Mouse (Mus musculus): ENCODE measurements around the gene C1qtnf3.
A peak's percentile ranks its signal among the peaks of the same experiment; 100 is the strongest.
"Not testable (repeated sequence)": the region's sequence is repeated elsewhere in the genome, so short reads cannot be mapped to it uniquely, and the experiment has no call there.

Gene C1qtnf3

GRCm38 (mm10) chr15:10959277-10960026 lies 7.3 kb downstream of the C1qtnf3 start:
- DNase-seq = no peak

- DNase-seq = no peak
These were observed 8.1 kb downstream of the C1qtnf3 start for GRCm38 (mm10) chr15:10960267-10960666.

GRCm38 (mm10) chr15:10962601-10963000 lies 10.5 kb downstream of the C1qtnf3 start:
- DNase-seq = no peak

- DNase-seq = no peak
These were observed 17.3 kb downstream of the C1qtnf3 start for GRCm38 (mm10) chr15:10969439-10969838.

GRCm38 (mm10) chr15:10970777-10971176 lies 18.6 kb downstream of the C1qtnf3 start:
- DNase-seq = no peak

GRCm38 (mm10) chr15:10977151-10977550 lies 25.0 kb downstream of the C1qtnf3 start:
- no peak for DNase-seq

- DNase-seq = no peak
These were observed 28.6 kb downstream of the C1qtnf3 start for GRCm38 (mm10) chr15:10980712-10981111.

GRCm38 (mm10) chr15:10981377-10982063 lies 29.4 kb downstream of the C1qtnf3 start, which contains the start of gene Amacr:
Gene Amacr (plus strand): TSS chr15:10981756.
- DNase-seq = peak; percentile 92 to 94

- no peak for DNase-seq
These were observed 29.9 kb downstream of the C1qtnf3 start for GRCm38 (mm10) chr15:10982064-10982435.

- no peak for DNase-seq
These were observed 33.6 kb downstream of the C1qtnf3 start for GRCm38 (mm10) chr15:10985756-10986155.

GRCm38 (mm10) chr15:10986477-10986876 lies 34.3 kb downstream of the C1qtnf3 start:
- DNase-seq = not testable (repeated sequence)

- DNase-seq = no peak
These were observed 38.3 kb downstream of the C1qtnf3 start for GRCm38 (mm10) chr15:10990411-10990810.

GRCm38 (mm10) chr15:10991566-10991965 lies 39.4 kb downstream of the C1qtnf3 start:
- no peak for DNase-seq

- peak; percentile 12 to 14 for DNase-seq
These were observed 47.7 kb downstream of the C1qtnf3 start for GRCm38 (mm10) chr15:10999832-11000231.

- DNase-seq = no peak
These were observed 48.3 kb downstream of the C1qtnf3 start, which contains the start of gene Slc45a2 for GRCm38 (mm10) chr15:11000421-11000820. Gene Slc45a2 (plus strand): TSS chr15:11000721.

- DNase-seq = no peak
These were observed 51.7 kb downstream of the C1qtnf3 start for GRCm38 (mm10) chr15:11003791-11004190.

- DNase-seq = no peak
These were observed 52.5 kb downstream of the C1qtnf3 start for GRCm38 (mm10) chr15:11004646-11005045.

- DNase-seq = peak; percentile 6 to 23
These were observed 56.6 kb downstream of the C1qtnf3 start for GRCm38 (mm10) chr15:11008756-11009155.

- DNase-seq = no peak
These were observed 58.9 kb downstream of the C1qtnf3 start for GRCm38 (mm10) chr15:11010976-11011548.

GRCm38 (mm10) chr15:11014931-11015330 lies 62.8 kb downstream of the C1qtnf3 start:
- no peak for DNase-seq

GRCm38 (mm10) chr15:11026801-11027561 lies 74.8 kb downstream of the C1qtnf3 start:
- DNase-seq = no peak
